Mouse (Mus musculus) adrenal gland, postnatal 36 days (tissue): ENCODE measurements around the gene Camk2g. TPM values are rescaled to one million over a fixed set of nuclear protein-coding genes. Genes with fewer than 3 reads are reported as not detected.

Experiments
- DNase-seq, 2 experiments: peaks; one replicate each; pipeline ENCODE4 v3.0.0; 2021; ENCODE audit warnings: mixed read lengths in 1 of 2
- microRNA-seq: library from miRNA; unstranded; fragments of <30 nt; microRNA quantifications from one replicate; pipeline ENCODE4 v1.2.0, GENCODE M21; 2021
- total RNA-seq, 2 experiments: library from RNA; stranded (reverse); gene quantifications; 2 replicates each; pipeline ENCODE4 v1.2.3; 2021

Camk2g gene
- total RNA-seq, 2 experiments from 2014 or later, result 45.8 to 54.6 TPM

DNA sequence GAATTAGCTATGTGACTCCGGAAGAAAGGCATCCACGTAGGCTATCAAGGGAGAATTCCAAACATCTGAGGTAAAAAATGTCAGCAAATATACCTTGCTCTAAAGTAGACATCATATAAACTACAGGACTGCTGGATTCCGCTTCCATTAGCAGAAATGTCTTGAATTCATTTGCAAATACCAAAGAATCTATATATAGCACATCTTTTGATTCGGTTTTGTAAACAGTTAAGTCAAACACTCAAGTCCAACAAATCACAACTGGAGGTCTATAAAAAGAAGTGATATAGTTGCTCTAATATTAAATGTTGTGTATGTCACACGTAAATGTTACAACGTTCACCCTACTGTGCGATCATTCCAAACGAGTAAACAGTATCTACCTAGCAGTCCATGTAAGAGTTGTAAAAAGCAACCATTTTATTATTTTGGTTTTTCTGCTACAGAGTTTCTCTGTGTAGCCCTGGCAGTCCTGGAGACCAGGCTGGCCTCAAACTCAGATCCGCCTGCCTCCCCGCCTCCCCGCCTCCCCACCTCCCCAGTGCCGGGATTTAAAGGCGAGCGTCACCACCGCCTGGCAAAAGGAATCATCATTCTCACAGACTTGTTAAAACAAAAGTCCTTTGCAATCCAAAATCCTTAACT is 91.7 kb downstream of the Camk2g start:
- no peak for DNase-seq

DNA sequence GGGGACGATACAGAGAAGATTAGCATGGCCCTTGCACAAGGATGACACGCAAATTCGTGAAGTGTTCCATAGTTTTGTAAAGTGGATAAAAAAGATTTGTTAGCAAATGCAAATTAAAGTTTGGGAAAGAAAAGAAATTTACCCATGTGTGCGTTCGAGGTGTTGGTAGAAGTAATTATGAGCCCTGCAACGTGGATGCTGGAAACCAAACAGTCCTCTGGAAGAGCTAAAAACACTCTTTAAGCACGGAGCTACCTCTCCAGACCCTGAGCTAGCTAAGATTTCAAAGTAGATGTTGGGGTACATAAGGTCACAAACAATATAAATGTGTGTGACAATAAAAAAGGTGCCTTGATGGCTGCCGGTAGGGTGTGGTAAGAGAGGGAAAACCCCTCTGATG is 92.3 kb downstream of the Camk2g start:
- no peak for DNase-seq

DNA sequence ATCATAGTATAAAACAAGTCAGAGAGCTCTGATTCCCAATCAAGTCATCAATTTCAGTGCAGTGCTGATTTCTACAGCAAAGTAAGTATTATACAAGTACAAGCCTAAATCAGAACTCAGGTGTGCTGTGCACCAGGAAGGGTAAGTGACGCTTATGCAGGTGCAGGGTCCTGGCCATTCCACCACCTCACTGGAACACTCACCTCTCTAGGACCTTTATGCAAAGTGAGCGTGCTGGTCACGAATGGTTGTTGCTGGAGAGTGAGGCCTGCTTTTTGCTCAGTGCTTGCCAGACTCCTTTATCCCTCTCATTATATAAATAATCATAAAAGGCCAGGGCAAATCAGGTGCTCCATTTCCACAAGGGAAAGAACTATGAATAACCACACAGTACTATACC is 93.5 kb downstream of the Camk2g start:
- no peak for DNase-seq

- DNase-seq, result no peak
Observed at GRCm38 (mm10) chr14:20698515-20698914, 95.4 kb downstream of the Camk2g start.

DNA sequence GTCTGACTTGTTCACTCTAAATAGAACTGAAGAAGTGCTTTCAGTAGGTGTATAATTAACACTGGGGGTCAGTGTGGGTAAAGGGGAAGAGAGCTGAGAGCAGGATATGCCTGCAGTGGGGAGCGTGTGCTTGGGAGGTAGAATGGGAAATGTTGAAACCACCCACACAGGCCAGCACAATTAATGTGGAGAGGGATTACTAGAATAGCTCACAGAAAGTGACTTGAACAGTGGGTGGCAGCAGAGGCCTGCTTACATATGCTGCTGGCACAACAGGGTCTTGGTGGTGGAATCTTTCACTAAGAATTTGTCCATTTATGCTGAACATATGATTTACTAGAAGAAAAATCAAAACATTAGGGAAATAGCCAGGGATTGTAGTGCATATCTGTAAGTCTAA is 96.9 kb downstream of the Camk2g start:
- DNase-seq, result peak; percentile 38 to 65

DNA sequence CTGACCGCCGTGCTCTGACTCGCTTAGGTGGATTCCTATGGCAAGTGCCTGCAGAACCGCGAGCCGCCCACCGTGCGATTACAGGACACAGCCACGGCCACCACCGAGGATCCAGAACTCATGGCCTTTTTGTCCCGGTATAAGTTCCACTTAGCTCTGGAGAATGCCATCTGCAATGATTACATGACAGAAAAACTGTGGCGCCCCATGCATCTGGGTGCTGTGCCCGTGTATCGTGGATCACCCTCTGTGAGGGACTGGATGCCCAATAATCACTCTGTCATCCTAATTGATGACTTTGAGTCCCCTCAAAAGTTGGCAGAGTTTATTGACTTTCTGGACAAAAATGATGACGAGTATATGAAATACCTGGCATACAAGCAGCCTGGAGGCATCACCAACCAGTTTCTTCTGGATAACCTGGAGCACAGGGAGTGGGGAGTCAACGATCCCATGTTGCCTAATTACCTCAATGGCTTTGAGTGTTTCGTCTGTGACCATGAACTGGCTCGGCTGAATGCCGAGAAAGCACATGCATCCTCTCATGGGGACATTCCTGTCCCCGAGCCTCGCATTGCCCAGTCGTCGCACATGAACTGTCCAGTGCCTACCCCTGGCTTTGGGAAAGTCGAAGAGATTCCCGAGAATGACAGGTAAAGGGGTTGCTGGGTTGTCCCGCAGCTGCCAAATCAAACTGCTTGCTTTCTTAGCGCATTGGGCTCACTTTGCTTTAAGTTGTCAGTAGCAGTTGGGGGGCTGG is 97.9 kb downstream of the Camk2g start:
- DNase-seq, result peak; percentile 36

- peak; percentile 92 to 94 for DNase-seq
Observed at GRCm38 (mm10) chr14:20694884-20695760, 98.8 kb downstream of the Camk2g start, which contains the start of gene Fut11. Gene Fut11 (plus strand): TSS chr14:20694968.

GRCm38 (mm10) chr14:20694185-20694883 is 99.6 kb downstream of the Camk2g start:
- DNase-seq, result peak in 1 of 2 experiments; percentile 18

- no peak for DNase-seq
Observed at GRCm38 (mm10) chr14:20693589-20694101, 100.2 kb downstream of the Camk2g start.

- no peak for DNase-seq
Observed at GRCm38 (mm10) chr14:20691772-20692171, 102.1 kb downstream of the Camk2g start.

DNA sequence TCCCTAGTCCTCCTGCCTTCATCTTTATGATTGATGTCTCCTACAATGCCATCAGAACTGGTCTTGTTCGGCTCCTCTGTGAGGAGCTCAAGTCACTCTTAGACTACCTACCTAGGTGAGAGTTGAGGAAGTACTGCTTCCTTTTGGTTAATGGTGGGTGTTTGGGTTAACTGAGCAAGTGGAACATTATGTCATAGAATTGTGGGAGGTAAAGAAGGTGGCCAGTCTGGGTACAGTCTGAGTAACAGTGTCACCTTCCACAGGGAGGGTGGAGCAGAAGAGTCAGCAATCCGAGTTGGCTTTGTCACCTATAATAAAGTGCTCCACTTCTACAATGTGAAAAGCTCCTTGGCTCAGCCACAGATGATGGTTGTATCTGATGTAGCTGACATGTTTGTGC is 104.9 kb downstream of the Camk2g start:
- no peak for DNase-seq

GRCm38 (mm10) chr14:20686576-20686975 is 107.3 kb downstream of the Camk2g start:
- no peak for DNase-seq

Small RNA genes lying within 50 kb of the gene (microRNA-seq; reads per million reads assigned to microRNA genes)
- 1.00 reads per million for gene Mir6946

Other genes with a start within 250 kb of the Camk2g start
- 10 to 100 TPM; 66.8 to 67.6 TPM for gene Ppp3cb, start 247.5 kb downstream of the Camk2g start, total RNA-seq
- gene Usp54, start 153.0 kb downstream of the Camk2g start, total RNA-seq, result 10 to 100 TPM; 14.1 to 14.6 TPM
- gene Myoz1, start 137.5 kb downstream of the Camk2g start, total RNA-seq, result not detected
- gene Synpo2l, start 125.7 kb downstream of the Camk2g start, total RNA-seq, result under 1 TPM; 0.30 TPM
- 100 to 1,000 TPM; 129 to 143 TPM for gene Sec24c, start 119.8 kb downstream of the Camk2g start, total RNA-seq
- 10 to 100 TPM; 17.8 to 21.4 TPM for gene Fut11, start 99.1 kb downstream of the Camk2g start, total RNA-seq
- gene Chchd1, start 91.1 kb downstream of the Camk2g start, total RNA-seq, result 10 to 100 TPM; 82.0 to 94.3 TPM
- gene Zswim8, start 86.5 kb downstream of the Camk2g start, total RNA-seq, result 100 to 1,000 TPM in 1 of 2 experiments, 10 to 100 TPM in 1; 97.8 to 135 TPM
- 10 to 100 TPM; 24.1 to 26.2 TPM for gene Ndst2, start 59.5 kb downstream of the Camk2g start, total RNA-seq
- gene Plau, start 42.6 kb upstream of the Camk2g start, total RNA-seq, result 10 to 100 TPM; 33.9 to 59.2 TPM
- gene Vcl, start 135.3 kb upstream of the Camk2g start, total RNA-seq, result 100 to 1,000 TPM in 1 of 2 experiments, 10 to 100 TPM in 1; 85.0 to 147 TPM